Mouse (Mus musculus) erythroblast, embryonic 14.5 days (primary cell): ENCODE results near the gene Rock2.

Source experiments
- GATA1 ChIP-seq: IDR thresholded peaks from 2 replicates; pipeline ENCODE4 v1.6.1; 2012; ENCODE audit warnings: low read length, inconsistent platforms, mixed read lengths
- TAL1 ChIP-seq: IDR thresholded peaks from 3 replicates; pipeline ENCODE4 v1.6.1; 2012; ENCODE audit warnings: low read length, inconsistent platforms, mixed read lengths

DNA sequence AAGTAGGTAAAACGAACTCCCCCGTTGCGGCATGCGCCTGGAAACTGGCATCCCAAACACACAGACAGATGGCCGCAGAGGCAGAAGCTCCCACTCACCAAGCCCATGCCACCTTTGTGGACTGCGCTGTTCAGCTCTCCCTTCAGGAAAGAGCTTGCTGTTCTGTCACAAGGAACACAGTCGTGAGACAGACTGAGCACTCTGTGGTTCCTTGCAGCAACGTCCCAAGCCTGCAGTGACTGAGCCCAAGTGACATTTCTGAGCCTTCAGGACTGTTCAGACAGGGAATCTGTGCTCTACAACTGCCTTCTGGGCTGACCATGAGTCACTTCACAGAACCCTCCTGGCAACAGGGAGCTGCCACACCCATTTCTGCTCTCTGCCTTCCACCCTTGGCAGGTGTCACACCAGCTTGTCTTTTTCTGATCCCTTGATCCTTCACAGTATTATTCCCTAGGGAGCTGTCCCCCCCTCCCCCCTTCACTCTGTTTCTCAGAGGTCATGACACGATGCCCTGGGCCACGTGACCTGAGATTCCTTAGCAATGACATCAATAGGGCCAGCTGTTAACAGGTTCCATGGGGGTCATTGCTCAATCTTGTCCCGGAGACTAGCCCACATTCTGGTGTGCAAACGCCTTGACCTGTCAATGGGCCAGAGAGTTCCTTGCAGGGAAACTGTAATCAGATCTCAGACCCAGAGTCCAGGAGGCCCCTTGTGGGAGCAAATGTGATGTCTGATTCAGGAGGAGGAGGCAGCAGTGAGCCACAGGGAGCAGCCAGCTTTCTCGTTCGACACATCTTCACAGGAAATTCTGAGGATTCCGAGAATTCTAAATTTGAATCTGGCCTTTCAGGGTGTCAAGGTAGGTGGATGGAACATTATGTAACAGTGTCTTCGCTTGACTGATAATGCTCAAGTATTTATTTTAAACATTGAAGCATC is 44.0 kb upstream of the Rock2 start:
- TF ChIP-seq GATA1: no peak
- no peak for TF ChIP-seq TAL1
